Mouse (Mus musculus): Measurements from ENCODE around the gene Pdpn.

Pdpn gene

DNA sequence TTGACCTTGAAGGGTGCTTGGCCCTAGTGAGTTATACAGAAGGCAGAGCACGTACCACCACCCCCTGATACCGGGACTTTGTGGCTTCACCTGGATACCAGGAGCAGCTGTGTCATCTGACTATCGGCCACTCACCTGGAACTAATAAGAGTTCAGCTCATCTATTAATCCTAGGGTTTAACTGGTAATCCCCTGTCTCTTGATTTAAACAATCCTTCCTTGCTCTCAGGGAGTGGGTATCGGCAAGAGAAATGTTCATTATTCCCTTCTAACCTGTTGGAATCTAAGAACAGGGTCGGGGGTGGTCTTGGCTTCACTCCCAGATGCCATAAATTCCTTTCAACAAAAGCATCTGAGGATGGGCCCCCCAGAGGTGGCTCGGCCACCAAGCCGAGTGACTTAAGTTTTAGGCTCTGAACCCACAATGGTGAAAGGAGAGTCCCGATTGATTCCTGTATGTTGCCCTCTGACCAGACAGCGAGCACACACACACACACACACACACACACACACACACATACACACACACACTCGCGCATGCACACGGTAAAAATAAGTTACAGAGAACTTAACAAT is 837 bp upstream of the Pdpn start:
- in situ Hi-C loops (cut with MboI, MseI), result loop anchor here (25.0 kb wide), 1 partner anchor 1012 kb away; no protein-coding TSS in a partner anchor

DNA sequence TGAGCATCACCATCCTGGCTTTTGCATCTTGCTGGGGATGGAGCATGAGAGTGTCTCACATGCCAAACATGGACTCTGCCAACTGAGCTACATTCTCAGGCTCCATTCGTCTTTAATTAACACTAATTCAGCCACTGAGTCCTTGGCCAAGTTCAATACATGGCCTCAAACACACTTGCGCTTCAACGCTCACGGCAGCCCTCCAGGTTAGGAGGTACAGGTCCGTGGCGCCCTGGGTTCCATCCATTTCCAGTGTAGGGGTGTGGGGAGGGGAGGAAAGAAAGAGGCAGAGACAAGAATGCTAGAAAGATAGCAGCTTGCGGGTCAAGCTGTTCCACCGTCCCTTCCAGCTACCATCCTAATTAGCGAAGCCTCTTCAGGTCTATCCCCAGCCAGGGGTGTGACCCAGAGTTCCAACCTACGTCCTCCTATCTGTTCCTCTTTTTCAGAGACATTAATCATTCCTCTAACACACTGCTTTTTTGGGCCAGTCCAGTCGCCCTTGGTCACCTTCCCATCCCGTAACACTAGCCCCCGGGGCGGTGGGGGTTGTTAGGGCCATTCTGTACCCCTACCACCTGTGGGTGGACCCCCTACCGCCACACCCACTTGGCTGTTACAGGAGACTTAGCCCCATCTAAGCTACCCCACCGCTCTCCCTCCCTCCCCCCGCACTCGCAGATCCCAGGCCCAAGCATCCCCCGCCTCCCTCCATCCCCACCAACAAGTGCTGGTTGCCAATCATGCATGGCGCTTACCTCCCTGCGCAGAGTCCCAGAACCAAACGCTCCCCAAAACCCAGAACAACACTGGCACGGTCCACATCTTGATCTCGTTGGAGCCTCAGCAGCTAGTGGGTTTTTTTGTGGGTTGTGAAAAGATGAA is 691 bp downstream of the Pdpn start:
- in situ Hi-C loops (cut with MboI, MseI), result no loop called here

DNA sequence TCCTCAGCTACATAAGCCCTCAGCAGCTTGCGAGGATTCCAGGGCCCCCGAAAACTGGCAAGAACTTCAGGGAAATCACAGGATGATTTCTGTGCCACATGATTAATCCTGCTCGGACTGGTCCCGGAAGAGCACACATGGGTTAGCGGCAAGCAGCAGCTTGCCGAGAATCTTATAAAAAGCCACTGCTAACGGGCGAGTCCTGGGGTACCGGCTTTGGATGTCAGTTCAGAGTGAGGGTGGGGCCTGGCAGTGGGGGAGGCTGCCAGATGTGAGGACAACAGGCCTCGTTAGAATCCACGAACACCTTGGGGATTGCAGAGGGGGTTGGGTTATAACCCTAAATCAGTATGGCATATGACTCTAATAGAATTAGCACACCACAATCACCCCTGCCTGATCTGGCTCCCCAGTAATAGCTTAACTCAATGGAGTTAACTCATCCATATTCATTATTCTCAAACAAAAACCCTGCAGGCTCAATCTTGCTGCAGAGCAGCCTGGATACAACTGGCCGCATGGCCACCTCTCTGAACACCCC is 2.3 kb downstream of the Pdpn start:
- in situ Hi-C loops (cut with MboI, MseI), result no loop called here

DNA sequence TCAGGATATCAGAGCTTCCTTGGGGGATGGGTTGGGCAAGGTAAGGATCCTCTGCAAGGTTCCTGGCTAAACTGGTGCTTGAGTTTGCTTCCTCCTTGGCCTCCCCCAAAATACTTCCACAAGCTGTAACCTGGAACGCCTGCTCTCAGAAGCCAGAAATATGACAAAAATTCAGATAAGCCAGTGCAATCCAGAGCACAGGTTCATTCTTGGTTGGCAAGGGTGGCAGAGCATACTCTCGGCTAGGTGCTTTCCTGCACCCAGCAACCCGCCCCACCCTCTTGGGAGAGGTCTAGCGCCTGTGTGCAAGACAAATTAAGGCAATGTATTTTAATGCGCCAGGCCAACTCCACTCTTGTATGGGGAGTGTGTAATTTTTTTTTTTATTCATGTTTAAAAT is 3.2 kb downstream of the Pdpn start:
- in situ Hi-C loops (cut with MboI, MseI), result no loop called here

DNA sequence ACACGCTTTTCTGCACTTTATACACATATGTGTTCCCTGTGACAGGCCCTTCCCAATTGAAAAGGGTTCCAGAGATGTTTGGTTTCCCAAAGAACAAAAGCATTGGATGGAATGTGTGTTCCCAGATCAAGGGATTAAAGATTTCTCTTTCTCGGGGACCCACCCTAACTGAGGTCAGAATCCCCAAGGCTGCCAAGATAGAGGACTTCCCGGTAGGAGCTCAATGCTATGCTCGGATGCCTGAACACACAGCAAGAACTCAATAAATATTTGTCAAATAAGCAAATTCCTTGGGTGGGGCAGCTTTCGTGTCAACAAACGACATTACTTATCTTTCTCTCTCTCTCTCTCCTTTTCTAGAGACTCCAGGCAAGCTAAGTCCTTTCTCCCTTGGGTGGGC is 5.0 kb downstream of the Pdpn start:
- in situ Hi-C loops (cut with MboI, MseI), result no loop called here

DNA sequence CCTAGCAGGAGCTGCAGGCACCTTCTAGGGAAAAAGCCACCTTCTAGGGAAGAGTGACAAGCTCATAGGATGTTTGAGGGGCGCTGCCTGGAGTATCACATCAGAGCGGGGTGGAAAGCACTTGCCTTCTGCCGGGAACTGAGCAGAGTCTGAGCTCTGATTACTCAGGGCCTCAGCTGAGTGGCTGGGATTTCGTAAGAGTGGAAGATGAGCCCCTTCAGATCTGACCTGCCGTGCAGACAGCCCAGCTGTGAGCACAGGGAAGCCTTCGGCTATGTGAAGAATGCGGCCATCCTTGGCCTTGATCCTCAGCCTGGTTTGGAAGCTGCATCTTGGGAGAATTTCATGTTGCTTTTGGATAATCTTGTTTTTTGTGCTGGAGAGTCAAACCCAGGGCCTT is 10.5 kb downstream of the Pdpn start:
- in situ Hi-C loops (cut with MboI, MseI), result no loop called here

DNA sequence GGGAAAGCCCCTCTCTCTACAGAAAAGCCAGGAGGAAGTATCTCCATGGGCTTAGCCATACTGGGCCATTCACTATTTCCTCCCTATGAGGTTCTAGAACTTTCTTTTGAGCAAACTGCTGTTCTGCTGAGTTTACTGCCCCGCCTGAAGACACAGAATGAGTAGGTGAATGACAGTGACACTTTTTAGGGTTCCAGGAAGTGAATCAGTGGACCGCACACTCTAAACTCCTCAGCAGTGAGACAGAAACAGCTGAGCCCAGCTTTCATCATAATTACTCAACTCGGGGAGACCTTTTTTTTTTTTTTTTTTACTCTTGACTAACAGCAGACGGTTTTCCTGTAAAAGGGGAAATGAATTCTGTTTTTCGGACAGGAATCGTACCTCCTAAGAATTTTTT is 10.9 kb downstream of the Pdpn start:
- in situ Hi-C loops (cut with MboI, MseI), result no loop called here

DNA sequence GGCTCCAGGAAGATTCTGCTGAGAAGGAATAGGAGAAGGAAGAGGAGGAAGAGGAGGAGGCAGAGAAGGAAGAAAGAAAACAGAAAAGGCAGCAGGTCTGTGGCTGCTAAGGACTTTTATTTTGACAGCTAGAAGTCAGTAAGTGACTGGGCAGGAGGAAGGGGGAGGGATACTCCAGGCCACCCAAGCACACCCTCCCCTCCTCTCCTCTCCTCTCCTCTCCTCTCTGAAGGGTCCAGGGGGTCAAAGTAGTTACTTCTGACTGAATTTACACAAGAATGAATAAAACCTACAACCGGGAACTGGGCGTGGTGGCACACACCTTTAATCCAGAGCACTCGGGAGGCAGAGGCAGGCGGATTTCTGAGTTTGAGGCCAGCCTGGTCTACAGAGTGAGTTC is 12.3 kb downstream of the Pdpn start:
- in situ Hi-C loops (cut with MboI, MseI), result no loop called here

DNA sequence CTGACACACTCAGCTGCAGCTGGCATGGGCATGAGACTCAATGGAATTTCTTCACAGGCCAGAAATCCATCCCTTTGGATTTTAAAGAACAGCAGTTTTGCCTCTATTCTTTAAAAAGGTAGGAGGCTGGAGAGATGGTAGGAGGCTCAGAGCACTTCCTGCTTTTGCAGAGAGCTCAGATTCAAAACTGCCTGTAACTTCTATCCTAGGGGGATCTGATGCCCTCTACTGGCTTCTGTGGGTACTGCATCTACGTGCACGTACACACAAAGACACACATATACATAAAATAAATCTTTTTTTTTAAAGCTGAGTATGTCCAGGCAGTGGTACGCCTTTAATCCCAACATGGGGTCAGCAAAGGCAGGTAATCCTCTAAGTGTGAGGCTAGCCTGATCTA is 19.2 kb downstream of the Pdpn start:
- in situ Hi-C loops (cut with MboI, MseI), result no loop called here

DNA sequence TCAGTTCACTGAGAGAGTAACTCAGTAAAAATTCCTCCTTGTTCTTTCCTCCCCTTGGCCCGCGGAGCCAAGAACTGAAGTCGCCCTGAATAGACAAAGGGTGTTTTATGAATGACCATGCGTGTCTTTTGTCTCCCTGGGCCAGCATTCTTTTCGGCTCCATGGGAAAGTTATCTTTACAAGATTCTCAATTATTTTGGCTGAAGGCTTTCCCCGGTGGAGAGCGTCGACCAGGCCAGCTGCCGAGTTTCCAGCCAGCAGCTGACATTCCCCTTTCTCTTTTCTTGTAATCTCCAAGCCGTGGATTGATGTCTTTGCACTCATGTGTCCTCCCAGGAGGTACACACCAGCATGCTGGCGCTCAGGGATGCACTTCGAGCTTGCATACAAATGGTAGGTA is 19.7 kb downstream of the Pdpn start:
- in situ Hi-C loops (cut with MboI, MseI), result no loop called here

DNA sequence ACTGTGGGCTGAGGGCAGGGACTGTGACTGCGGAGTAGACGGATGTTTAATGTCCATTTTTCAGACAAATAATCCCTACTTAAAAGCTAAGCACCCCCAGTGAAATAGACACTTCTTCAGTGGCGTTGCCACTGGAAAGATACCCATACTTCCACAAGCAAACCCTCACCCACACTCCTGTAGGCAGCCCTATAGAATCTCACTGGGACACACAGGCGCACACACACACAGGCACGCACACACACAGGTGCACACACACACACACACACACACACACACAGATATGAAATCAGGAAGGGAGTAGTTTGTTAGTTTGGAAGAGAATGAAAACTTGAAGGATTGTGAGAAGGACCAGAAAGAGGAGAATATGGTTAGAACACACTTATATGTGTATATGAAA is 20.3 kb downstream of the Pdpn start:
- in situ Hi-C loops (cut with MboI, MseI), result no loop called here

DNA sequence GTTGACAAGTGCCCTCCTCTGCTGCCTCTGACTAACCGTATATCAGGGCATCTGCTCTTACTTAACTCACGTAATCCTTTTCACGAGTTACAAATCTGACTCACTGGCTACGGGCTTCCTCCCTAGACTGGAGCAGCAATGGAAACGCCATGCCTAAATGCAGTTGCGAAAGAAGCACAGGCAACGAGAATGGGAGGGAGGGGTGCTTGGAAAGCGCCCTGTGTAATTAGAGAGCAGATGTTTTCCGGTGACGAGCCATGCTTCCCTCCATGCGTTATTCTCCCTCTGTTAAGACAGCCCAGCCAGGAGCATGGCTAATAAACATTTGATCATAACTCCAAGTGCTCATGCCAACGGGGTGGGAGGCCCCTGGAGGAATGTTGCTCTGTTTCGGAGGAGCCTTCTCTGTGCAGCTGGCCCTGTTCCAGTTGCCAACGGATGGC is 20.9 kb downstream of the Pdpn start:
- in situ Hi-C loops (cut with MboI, MseI), result no loop called here

DNA sequence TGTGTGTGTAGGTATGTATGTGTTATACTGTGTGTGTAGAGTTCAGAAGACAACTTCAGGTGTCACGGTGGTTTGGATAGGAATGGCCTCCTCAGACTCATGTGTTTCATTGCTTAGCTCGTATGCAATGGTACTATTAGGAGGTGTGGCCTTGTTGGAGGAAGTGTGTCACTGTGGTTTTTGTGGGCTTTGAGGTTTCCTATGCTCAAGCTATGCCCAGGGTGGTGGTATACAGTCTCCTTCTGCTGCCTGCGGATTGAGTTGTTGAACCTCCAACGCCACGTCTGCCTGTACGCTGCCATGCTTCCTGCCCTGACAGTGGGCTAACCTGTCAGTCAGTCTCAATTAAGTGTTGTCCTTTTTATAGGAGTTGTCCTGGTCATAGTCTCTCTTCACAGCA is 22.0 kb downstream of the Pdpn start:
- in situ Hi-C loops (cut with MboI, MseI), result no loop called here

DNA sequence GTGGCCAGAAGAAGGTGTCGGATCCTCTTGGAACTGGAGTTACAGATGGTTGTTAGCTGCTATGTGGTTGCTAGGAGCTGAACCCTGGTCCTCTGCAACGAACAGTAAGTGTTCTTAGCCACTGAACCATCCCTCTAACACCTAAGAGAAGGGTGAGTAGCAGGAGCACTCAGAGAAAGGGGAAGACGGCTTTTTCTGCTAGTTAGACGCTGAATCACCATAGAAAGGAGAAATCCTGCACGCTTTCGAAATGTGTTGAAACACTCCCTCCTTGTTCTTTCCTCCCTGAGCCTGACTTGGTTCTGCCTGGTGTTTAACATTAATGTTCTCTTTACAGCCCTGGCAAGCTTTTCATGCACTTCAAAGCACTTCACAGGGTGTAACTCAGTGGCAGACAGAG is 27.8 kb downstream of the Pdpn start:
- in situ Hi-C loops (cut with MboI, MseI), result no loop called here

DNA sequence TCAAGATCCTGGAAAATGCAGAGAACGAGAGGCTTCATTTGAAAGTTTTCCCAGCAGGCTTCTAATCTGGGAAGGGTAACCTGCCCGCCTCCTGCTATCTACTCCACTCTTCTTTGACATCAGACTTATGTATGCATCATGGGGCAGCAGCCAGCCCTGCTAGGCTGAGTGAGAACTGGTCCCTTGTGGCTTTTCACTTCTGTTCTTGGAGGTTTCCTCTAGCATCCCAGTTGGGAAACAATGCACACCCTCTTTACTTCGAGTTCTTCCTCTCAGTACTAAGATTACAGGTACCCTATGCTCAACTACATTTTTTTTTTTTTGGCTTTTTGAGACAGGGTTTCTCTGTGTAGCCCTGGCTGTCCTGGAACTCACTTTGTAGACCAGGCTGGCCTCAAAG is 28.5 kb downstream of the Pdpn start:
- in situ Hi-C loops (cut with MboI, MseI), result no loop called here

DNA sequence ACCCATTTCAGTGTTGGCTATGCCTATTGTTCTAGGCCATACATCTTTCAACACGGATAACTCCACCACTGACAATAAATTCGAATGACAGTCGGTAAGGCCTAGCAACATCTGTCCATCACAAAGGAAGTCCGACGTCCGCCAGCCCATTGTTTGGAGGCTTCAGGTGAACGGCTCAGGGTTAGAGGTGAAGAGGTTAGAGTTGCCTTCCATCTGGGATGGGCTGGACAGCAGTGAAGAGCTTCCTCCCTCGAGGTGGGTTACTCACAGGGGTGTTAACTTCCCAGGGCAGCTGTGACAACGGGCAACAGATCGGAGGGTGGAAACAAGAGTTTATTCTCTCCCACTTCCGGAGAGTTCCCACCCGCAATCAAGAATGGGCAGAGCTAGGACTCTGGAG is 36.7 kb downstream of the Pdpn start:
- in situ Hi-C loops (cut with MboI, MseI), result no loop called here

DNA sequence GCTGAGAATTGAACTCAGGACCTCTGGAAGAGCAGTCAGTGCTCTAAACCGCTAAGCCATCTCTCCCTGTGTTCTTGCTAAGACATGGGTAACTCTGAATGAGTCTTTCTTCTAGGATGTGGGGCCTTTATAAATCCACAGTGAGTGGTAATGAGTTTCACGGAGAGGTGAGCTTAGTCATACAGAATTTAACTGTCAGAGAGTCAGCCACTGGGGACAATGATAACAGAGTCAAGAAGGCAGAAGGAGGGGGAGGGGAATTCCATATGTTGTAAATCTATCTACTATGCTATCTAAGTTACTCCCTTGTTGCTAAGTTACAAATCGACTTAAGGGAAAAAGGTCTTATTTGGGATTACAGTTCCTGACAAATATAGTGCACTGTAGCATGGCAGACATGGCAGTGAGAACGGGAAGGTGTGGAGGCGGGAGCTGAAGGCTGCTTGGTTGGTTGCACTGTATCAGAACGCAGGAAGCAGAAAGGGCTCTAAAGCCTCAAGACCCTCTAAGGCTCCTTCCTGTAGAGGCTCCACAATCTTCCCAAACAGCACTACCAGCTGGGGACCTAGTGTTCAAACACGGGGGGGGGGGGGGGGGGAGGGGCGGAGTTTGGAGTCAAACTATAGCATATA is 39.5 kb downstream of the Pdpn start:
- in situ Hi-C loops (cut with MboI, MseI), result no loop called here

DNA sequence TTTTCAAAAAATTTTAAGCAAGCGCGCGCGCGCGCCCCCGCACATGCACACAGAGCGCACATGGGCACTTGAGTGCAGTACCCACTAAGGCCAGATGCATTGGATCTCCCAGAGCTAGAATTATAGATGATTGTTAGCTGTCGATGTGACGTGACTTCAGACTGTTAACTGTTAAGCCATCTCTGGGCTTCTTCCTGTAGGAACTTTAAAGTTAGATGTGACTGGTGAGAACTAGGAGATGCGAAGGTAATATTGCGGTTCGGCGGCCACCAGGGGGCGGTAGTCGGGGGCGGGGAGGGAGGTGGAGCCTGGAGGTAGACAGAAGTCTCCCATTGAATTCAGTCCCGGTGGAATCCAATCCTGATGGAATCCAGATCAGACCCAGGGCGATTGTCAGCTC is 40.8 kb downstream of the Pdpn start:
- in situ Hi-C loops (cut with MboI, MseI), result no loop called here

DNA sequence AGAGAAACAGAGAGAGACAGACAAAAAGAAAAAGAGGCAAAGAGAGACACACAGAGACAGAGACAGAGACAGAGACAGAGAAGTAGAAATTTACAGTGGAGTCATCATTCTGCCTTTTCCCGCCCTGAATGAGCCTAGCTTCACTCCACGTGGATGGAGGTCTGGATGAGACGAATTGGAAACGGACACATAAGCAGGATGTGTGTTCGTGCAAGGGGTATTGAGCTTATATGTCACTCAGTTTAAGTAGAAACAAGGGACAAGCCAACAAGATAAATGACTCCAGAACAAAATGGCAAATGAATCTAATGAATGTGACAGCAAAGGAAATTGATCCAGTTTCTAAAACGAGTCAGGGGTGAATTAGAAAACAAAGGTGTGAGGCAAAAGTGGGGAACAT is 41.4 kb downstream of the Pdpn start:
- in situ Hi-C loops (cut with MboI, MseI), result no loop called here

DNA sequence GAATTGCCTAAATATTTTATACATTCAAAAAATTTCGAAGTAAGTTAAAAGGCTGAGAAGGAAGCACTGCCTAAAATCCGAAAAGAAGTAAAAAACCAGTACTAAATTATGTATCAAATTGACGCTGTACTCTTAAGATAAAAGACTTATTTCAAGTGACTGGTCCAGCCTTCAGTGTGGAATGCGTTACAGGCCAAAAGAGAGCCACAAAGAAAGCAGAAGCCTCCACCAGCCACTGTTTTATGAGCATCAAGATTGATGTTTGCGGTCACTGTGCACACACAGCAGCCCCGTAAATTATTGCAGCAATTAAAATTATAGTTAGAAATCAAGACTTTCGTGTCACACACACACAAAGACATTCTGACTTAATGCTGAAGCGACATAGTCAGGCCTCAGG is 43.8 kb downstream of the Pdpn start:
- in situ Hi-C loops (cut with MboI, MseI), result no loop called here

DNA sequence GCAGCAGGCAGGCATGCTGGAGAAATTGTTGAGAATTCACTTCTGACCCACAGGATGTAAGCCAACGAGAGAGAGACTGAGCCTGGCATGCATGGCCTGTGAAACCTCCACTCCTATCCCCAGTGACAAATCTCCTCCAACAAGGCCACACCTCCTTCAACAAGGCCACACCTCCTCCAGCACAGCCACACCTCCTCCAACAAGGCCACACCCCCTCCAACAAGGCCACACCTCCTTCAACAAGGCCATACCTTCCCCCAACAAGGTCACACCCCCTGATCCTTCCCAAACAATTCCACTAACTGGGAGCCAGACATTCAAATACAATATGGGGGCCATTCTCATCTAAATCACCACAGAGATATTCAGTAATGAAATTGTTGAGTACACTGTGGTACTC is 46.0 kb downstream of the Pdpn start:
- in situ Hi-C loops (cut with MboI, MseI), result no loop called here

DNA sequence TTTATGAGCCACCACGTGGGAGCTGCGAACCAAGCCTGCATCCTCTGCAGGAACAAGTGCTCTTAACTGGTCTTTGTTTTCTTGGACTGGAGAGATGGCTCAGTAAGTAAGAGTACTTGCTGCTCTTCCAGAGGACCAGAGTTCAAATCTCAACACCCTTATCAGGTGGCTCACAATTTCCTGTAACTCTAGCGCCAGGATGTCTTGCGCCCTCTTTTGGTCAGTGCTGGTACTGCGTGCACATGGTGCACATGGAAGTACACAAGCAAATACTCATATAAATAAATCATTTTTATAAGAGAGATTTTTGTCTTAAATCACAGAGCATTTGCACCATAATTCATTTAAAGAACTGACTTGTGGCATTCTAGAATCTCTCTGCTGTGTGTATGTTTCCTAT is 51.3 kb downstream of the Pdpn start:
- in situ Hi-C loops (cut with MboI, MseI), result no loop called here

DNA sequence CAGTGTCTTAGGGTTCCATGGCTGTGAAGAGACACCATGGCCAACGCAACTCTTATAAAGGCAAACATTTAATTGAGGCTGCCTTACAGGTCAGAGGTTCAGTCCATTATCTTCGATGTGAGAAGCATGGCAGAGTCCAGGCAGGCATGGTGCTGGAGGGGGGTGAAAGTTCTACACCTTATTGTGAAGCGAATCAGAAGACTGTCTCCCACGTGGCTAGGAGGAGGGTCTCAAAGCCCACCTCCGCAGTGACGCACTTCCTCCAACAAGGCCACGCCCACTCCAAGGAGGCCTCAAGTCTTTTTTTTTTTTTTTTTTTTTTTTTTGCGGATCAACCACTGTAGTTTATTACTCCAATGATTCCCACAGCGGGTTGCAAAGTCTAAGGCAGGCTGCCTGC is 58.1 kb downstream of the Pdpn start:
- in situ Hi-C loops (cut with MboI, MseI), result loop anchor here (5.0 kb wide), 1 partner anchor 219 kb away; no protein-coding TSS in a partner anchor

Measured in T-helper 1 cell (primary cell).